Mouse (Mus musculus) hindbrain, embryonic 16.5 days (tissue): ENCODE data around the gene Emx1. TPM values are rescaled to one million over a fixed set of nuclear protein-coding genes. Genes with fewer than 3 reads are reported as not detected.

Experiments used
- ATAC-seq: fragments of 200-750 bp; cut with Nextera tagmentation; 2 replicates; pipeline ENCODE4 v1.8.0; 2017; ENCODE audit warnings: moderate TSS enrichment, moderate library complexity
- H3K27ac ChIP-seq: fragments of 300-500 bp; sonication (generic); 2 replicates; pipeline ENCODE4 v1.5.1; 2014; ENCODE audit warnings: low read depth, mild to moderate bottlenecking, control low read depth, low read length, moderate library complexity
- H3K27me3 ChIP-seq: fragments of 300-500 bp; sonication (generic); replicated peaks from 2 replicates; pipeline ENCODE4 v1.6.1; 2014; ENCODE audit warnings: low read length; ENCODE audit not compliant: control insufficient read depth, insufficient read depth
- H3K36me3 ChIP-seq: fragments of 300-500 bp; sonication (generic); 2 replicates; pipeline ENCODE4 v1.6.1; 2014; ENCODE audit warnings: mild to moderate bottlenecking, low read length, moderate library complexity, mixed read lengths; ENCODE audit not compliant: control insufficient read depth, insufficient read depth
- H3K4me1 ChIP-seq: fragments of 300-500 bp; sonication (generic); 2 replicates; pipeline ENCODE4 v1.6.1; 2014; ENCODE audit warnings: low read depth, low read length; ENCODE audit not compliant: control insufficient read depth, insufficient read depth
- H3K4me2 ChIP-seq: fragments of 300-500 bp; sonication (generic); 2 replicates; pipeline ENCODE4 v1.6.1; 2014; ENCODE audit warnings: mild to moderate bottlenecking, low read length, control low read depth, moderate library complexity
- H3K4me3 ChIP-seq: fragments of 300-500 bp; sonication (generic); 2 replicates; pipeline ENCODE4 v1.5.1; 2014; ENCODE audit warnings: mild to moderate bottlenecking, low read length, control low read depth, moderate library complexity
- H3K9ac ChIP-seq: fragments of 300-500 bp; sonication (generic); 2 replicates; pipeline ENCODE4 v1.6.1; 2014; ENCODE audit warnings: low read depth, mild to moderate bottlenecking, control low read depth, low read length, moderate library complexity
- H3K9me3 ChIP-seq: fragments of 300-500 bp; sonication (generic); 2 replicates; pipeline ENCODE4 v1.6.1; 2014; ENCODE audit warnings: mild to moderate bottlenecking, low read length, moderate library complexity; ENCODE audit not compliant: control insufficient read depth
- WGBS: fragments of 180-500 bp; shearing (Covaris S2); extraction: QIAGEN DNeasy Blood & Tissue Kit; methylation state at CpG from one replicate; pipeline ENCODE4 v1.1.7; 2014; 5-methylcytosine and 5-hydroxymethylcytosine counted together
- polyA plus RNA-seq: library from polyadenylated mRNA; unstranded; fragments of >200 nt; fragmentation: Nextera tagmentation; extraction: Ambion mirVana; gene quantifications from 2 replicates; pipeline ENCODE4 v1.2.1, GENCODE M21; 2015

Emx1 gene
- polyA plus RNA-seq, 1 experiment from 2014 or later = not detected

- Histone ChIP-seq H3K4me1 (peaks cover 31% of the 10 kb centered on the region), H3K27ac (no peak overlapping the region), H3K9ac (no peak overlapping the region), H3K9me3 (no peaks in the 10 kb centered on the region), H3K27me3 (peaks cover 36% of the 10 kb centered on the region), H3K36me3 (no peaks in the 10 kb centered on the region), H3K4me2 (no peak overlapping the region), H3K4me3 (no peak overlapping the region; the same call in 1 of the 2 replicates)
- under 1% methylated on average over 15 of the region's 15 CpGs for WGBS
- ATAC-seq = no peak
Observed at GRCm38 (mm10) chr6:85186744-85187059, 536 bp upstream of the Emx1 start.

GRCm38 (mm10) chr6:85188256-85189110 lies 1.2 kb downstream of the Emx1 start:
- Histone ChIP-seq H3K27me3 (peaks cover 52% of the 10 kb centered on the region), H3K4me3 (peak overlapping the region; percentile 42), H3K27ac (no peak overlapping the region), H3K9me3 (no peaks in the 10 kb centered on the region), H3K4me2 (peak overlapping the region; percentile 67), H3K4me1 (peaks cover 31% of the 10 kb centered on the region), H3K36me3 (no peaks in the 10 kb centered on the region), H3K9ac (peak overlapping the region; percentile 44; the same call in 1 of the 2 replicates)
- ATAC-seq = no peak
- 1% methylated on average over 39 of the region's 39 CpGs for WGBS

GRCm38 (mm10) chr6:85189361-85189760 lies 2.1 kb downstream of the Emx1 start:
- H3K27me3 ChIP-seq = peaks cover 51% of the 10 kb centered on the region
- peaks cover 36% of the 10 kb centered on the region for H3K4me1 ChIP-seq
- 5% methylated on average over 14 of the region's 14 CpGs for WGBS

GRCm38 (mm10) chr6:85189911-85190591 lies 2.8 kb downstream of the Emx1 start:
- WGBS = 1% methylated on average over 52 of the region's 52 CpGs
- Histone ChIP-seq H3K9ac (peak overlapping the region; percentile 1; the same call in 1 of the 2 replicates), H3K27ac (no peak overlapping the region), H3K36me3 (no peaks in the 10 kb centered on the region), H3K27me3 (peaks cover 53% of the 10 kb centered on the region), H3K9me3 (no peaks in the 10 kb centered on the region), H3K4me3 (peak overlapping the region; percentile 33), H3K4me2 (peak overlapping the region; percentile 59), H3K4me1 (peaks cover 36% of the 10 kb centered on the region)
- no peak for ATAC-seq

More at GRCm38 (mm10) chr6:85189361-85189760, 2.1 kb downstream of the Emx1 start:
- no peak overlapping the region for H3K27ac ChIP-seq
- no peak overlapping the region; the same call in 1 of the 2 replicates for H3K4me3 ChIP-seq
- no peak overlapping the region for H3K9ac ChIP-seq
- no peak for ATAC-seq
- no peak overlapping the region; the same call in 1 of the 2 replicates for H3K4me2 ChIP-seq
- no peaks in the 10 kb centered on the region for H3K36me3 ChIP-seq
- no peaks in the 10 kb centered on the region for H3K9me3 ChIP-seq

GRCm38 (mm10) chr6:85190671-85191070 lies 3.4 kb downstream of the Emx1 start:
- Histone ChIP-seq H3K9ac (no peak overlapping the region), H3K4me1 (peaks cover 36% of the 10 kb centered on the region), H3K4me2 (peak overlapping the region; percentile 59), H3K36me3 (no peaks in the 10 kb centered on the region), H3K9me3 (no peaks in the 10 kb centered on the region), H3K27me3 (peaks cover 52% of the 10 kb centered on the region), H3K4me3 (peak overlapping the region; percentile 33), H3K27ac (no peak overlapping the region)
- no peak for ATAC-seq
- 2% methylated on average over 12 of the region's 13 CpGs for WGBS

GRCm38 (mm10) chr6:85191751-85192440 lies 4.7 kb downstream of the Emx1 start:
- Histone ChIP-seq H3K27me3 (peaks cover 53% of the 10 kb centered on the region), H3K36me3 (no peaks in the 10 kb centered on the region)

GRCm38 (mm10) chr6:85193381-85194318 lies 6.4 kb downstream of the Emx1 start:
- H3K4me2 ChIP-seq = peak overlapping the region; percentile 27
- H3K9ac ChIP-seq = peak overlapping the region; percentile 10; the same call in 1 of the 2 replicates
- H3K27ac ChIP-seq = no peak overlapping the region
- H3K4me1 ChIP-seq = peaks cover 14% of the 10 kb centered on the region
- ATAC-seq = no peak
- H3K9me3 ChIP-seq = no peaks in the 10 kb centered on the region
- H3K4me3 ChIP-seq = 0 out of 2 replicates have a peak overlapping the region, but pooled peaks have one; percentile 2
- no peaks in the 10 kb centered on the region for H3K36me3 ChIP-seq
- 3% methylated on average over 29 of the region's 29 CpGs for WGBS
- peaks cover 53% of the 10 kb centered on the region for H3K27me3 ChIP-seq

More at GRCm38 (mm10) chr6:85191751-85192440, 4.7 kb downstream of the Emx1 start:
- no peak overlapping the region for H3K4me2 ChIP-seq
- no peak overlapping the region for H3K9ac ChIP-seq
- peaks cover 28% of the 10 kb centered on the region for H3K4me1 ChIP-seq
- no peak for ATAC-seq
- H3K9me3 ChIP-seq = no peaks in the 10 kb centered on the region
- H3K27ac ChIP-seq = no peak overlapping the region
- 18% methylated on average over 9 of the region's 9 CpGs for WGBS
- no peak overlapping the region for H3K4me3 ChIP-seq

GRCm38 (mm10) chr6:85197951-85198350 lies 10.7 kb downstream of the Emx1 start:
- Histone ChIP-seq H3K9ac (no peak overlapping the region), H3K36me3 (no peaks in the 10 kb centered on the region), H3K4me2 (no peak overlapping the region), H3K4me1 (peaks cover 5% of the 10 kb centered on the region), H3K27ac (no peak overlapping the region), H3K9me3 (no peaks in the 10 kb centered on the region), H3K4me3 (no peak overlapping the region), H3K27me3 (peaks cover 31% of the 10 kb centered on the region)
- no peak for ATAC-seq
- WGBS = 60% methylated on average over 2 of the region's 2 CpGs
